Mouse (Mus musculus) spleen, postnatal 10 days (tissue): ENCODE measurements around the gene Phf12.
"Not testable (repeated sequence)": the region's sequence is repeated elsewhere in the genome, so short reads cannot be mapped to it uniquely, and the experiment has no call there.

Experiments
- DNase-seq, 2 experiments: peaks; one replicate each; pipeline ENCODE4 v3.0.0; 2021 to 2022; ENCODE audit warnings: low spot score in 2 of 2

Phf12 gene

DNA sequence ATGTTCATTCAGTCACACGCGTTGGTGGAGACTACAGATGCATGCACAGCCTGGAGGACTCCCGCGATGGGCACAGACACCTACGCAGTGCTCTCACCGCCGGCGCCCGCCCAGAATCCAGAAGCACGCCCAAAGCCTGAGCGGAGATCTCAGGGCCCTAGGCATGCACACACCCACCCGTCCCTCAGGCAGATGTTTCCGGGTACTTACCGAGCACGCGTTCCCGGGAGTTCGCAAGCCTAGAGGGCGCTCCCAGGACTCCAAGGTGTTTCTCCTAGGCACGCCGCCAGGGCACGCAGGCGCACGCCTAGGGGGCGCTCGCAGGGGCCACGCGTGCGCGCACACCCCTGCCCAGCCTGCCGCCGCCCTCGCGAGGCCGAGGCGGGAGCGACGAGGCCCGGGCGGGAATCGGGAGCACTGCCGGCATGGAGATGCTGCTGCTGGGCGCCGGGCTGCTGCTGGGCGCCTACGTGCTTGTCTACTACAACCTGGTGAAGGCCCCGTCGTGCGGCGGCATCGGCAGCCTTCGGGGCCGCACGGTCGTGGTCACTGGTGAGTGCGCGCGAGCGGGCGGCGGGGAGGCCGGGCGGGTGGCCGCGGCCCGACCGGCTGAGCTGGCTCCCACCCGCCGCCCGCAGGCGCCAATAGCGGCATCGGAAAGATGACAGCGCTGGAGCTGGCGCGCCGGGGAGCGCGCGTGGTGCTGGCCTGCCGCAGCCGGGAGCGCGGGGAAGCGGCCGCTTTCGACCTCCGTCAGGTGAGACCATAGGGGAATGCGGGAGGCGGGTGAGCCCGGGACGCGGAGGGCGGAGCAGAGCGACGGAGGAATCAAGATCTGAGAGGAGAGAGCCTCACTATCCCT is 49.6 kb downstream of the Phf12 start, which contains the start of gene Dhrs13:
Gene Dhrs13 (plus strand): TSS at position 334 of the 862 bp plus-strand sequence.
- peak; percentile 91 to 93 for DNase-seq

DNA sequence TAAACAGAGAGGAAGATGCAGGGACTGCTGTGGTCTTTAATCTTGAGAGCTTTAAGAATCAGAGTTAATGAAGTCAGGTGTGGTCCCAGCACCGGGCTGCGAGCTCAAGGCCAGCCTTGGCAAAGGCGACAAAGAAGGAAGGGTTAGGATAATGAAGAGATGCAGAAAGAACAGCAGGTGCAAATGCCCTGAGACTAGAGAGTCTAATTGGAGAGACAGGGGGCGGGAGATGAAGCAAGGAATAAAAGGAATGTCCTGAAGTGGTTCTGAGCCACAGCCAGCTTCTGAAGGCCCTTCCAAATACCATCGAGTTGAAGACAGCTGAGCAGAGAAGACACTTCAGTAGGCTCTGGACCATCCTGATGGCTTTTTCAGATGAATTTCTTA is 50.2 kb downstream of the Phf12 start:
- no peak for DNase-seq

DNA sequence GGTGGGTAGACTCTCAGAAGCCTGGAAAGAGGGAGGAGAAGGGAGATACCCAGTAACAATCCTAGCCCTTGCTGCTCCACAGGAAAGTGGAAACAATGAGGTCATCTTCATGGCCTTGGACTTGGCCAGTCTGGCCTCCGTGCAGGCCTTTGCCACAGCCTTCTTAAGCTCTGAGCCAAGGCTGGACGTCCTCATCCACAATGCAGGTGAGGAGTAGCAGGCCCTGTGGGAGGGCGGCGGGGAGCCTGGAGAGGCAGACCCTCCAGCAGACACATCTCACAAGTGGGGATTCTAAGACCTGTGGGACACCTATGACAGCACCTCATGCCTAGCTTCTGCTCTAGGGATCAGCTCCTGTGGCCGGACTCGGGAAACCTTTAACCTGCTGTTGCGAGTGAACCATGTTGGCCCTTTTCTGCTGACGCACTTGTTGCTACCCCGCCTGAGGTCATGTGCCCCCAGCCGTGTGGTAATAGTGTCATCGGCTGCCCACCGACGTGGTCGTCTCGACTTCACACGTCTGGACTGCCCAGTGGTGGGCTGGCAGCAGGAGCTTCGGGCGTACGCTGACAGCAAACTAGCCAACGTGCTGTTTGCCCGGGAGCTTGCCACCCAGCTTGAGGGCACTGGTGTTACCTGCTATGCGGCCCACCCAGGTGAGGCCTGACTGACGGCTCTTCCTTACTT is 51.5 kb downstream of the Phf12 start:
- DNase-seq: no peak

DNA sequence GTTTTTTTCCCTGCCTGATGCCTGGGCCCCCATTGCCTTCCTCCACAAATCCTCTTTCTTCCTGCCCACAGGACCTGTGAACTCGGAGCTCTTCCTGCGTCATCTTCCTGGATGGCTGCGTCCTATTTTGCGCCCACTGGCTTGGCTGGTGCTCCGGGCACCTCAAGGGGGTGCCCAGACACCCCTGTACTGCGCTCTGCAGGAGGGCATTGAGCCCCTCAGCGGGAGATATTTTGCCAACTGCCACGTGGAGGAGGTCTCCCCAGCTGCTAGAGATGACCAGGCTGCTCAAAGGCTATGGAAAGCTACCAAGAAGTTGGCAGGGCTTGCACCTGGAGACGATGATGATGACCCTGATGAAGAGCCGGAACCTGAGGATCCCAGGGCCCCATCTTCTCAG is 54.2 kb downstream of the Phf12 start:
- DNase-seq: no peak

DNA sequence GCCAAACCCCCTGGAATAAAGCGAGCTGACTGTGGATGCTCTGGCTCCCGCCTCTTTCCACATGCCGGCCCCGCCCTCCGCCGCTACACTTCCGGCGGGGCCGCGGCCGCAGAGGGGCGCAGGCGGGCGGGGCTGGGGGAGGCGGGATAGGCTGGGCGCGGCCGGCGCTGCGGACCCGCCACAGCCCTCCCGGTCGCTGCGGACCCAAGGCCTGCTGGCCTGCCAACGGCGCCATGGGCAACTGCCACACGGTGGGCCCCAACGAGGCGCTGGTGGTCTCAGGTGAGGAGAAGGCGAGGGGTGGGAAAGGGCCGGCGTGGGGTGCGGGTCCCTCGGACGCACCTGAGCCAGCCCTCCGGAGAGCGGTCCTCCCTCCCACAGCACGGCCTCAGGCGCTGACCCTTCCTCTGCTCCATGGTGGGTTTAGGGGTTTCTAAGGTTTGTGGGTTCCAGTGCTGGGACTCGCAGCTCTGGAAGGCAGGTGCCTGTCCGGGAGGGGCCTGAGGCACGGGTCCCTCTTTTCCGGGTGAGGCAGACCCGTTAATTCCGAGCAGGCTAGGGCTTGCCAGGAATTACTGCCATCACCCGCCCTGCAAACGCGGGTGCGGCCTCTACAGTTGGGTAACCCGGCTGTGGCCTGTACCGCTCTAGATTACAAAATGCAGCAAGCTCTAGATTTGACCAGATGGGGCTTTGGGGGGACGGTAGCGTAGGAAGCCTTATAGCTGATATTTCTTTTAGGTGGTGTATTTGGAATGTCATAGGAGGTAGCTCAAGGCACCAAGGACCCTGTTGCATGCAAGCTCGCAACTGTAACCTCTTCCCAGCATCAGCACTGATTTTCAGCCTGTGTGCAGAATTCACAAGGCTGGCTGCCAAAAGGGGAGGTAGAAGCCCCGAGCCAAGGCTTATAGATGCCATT is 55.5 kb downstream of the Phf12 start, which contains the start of gene Flot2:
Gene Flot2 (plus strand): TSS at position 101 of the 922 bp plus-strand sequence.
- peak; percentile 49 to 77 for DNase-seq

DNA sequence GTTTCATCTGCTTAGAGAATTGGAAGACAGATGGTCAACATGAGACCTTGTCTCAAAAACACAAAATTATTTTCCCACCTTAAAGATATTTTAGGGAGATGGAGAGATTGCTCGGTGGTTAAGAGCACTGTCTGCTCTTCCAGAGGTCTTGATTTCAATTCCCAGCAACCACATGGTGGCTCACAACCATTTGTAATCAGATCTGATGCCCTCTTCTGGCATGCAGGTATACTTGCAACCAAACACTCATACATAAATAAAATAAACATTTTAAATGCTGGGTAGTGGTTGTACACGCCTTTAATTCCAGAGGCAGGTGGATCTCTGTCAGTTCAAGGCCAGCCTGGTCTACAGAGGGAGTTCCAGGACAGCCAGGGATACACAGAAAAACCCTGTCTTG is 58.3 kb downstream of the Phf12 start:
- DNase-seq: no peak

DNA sequence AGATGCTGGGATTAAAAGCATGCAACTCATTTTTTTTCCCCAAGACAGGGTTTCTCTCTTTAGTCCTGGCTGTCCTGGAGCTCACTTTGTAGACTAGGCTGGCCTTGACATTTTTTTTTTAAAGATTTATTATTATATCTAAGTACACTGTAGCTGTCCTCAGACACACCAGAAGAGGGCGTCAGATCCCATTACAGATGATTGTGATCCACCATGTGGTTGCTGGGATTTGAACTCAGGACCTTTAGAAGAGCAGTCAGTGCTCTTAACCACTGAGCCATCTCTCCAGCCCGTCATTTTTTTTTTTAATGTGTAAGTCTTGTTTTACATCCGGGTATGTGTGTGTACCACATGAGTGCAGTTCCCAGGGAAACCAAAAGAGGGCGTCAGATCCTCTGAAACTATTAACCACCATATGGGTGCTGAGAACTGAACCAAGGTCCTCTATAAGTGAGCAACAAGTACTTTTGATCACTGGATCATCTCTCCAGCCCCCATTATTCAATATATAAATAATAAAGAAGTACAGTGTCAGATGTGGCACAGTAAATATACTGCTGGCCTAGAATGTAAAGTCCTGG is 59.8 kb downstream of the Phf12 start:
- not testable (repeated sequence) for DNase-seq

DNA sequence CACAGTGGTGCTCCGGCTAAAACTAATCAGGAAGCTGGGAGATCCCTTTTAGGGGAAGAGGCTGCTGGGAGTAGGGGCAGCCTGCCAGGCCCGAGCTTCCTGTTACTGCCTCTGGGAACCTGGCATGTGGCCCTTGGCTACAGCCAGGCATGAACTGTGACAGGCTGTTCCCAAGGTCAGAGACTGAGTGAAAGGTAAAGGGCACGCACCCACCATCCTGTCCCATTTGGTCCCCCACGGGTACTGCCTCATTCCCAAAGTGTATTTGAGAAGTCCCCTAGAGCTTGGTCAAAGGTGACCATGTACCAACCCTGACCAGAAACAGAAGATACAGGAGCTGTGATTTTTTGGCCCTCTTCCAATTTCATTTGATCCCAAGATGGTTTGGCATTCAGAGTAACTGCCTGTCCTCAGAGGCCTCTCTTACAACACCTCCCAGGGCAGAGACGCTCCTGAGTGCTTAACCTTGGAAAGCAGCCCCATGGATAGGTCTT is 62.3 kb downstream of the Phf12 start:
- DNase-seq: peak in 1 of 2 experiments; percentile 39

DNA sequence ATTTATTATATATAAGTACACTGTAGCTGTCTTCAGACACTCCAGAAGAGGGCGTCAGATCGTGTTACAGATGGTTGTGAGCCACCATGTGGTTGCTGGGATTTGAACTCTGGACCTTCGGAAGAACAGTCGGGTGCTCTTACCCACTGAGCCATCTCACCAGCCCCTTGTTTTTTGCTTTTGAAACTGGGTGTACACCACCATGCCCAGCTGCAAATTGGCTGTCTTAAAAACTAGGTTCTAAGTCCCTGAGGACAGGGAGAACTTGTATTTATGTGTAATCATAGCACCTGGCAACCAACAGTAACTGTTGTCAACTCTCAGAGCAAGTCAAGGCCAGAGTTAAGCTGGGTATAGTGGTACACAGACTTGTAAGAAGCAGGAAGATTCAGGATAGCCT is 66.1 kb downstream of the Phf12 start:
- DNase-seq: not testable (repeated sequence)

DNA sequence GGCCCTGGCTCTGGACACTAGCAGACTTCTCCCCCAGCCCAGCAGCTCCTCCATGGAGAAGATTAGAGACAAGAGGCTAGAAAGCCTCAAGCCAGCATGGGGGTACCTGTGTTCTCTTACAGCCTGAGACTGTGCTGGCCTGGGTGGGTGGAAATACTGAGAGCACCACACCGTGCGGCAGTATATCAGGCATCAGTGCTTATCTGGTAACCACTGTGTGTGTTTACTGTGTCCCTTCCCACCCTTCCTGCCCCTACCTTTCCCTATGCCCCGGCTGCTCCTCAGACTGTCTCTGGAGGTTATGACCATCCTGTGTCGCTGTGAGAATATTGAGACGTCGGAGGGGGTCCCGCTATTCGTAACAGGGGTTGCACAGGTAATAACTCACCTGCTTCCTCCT is 70.5 kb downstream of the Phf12 start:
- no peak for DNase-seq

DNA sequence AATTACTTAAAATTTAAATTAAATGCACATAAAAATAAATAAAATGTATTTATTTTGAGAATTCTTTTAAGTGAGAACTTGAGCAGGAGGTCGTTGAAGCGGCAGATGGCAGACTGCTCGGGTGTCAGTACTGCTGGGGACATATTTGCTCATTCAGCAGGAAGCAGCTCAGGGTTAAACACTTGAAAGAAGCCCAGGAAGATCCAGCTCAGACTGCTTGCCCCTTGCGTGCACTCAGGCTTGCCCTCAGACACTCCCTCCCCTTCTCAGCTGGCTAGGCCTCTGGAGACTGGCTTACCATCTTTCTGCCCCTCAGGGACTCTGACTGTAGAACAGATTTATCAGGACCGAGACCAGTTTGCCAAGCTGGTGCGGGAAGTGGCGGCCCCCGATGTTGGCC is 74.4 kb downstream of the Phf12 start:
- DNase-seq: peak in 1 of 2 experiments; percentile 26

DNA sequence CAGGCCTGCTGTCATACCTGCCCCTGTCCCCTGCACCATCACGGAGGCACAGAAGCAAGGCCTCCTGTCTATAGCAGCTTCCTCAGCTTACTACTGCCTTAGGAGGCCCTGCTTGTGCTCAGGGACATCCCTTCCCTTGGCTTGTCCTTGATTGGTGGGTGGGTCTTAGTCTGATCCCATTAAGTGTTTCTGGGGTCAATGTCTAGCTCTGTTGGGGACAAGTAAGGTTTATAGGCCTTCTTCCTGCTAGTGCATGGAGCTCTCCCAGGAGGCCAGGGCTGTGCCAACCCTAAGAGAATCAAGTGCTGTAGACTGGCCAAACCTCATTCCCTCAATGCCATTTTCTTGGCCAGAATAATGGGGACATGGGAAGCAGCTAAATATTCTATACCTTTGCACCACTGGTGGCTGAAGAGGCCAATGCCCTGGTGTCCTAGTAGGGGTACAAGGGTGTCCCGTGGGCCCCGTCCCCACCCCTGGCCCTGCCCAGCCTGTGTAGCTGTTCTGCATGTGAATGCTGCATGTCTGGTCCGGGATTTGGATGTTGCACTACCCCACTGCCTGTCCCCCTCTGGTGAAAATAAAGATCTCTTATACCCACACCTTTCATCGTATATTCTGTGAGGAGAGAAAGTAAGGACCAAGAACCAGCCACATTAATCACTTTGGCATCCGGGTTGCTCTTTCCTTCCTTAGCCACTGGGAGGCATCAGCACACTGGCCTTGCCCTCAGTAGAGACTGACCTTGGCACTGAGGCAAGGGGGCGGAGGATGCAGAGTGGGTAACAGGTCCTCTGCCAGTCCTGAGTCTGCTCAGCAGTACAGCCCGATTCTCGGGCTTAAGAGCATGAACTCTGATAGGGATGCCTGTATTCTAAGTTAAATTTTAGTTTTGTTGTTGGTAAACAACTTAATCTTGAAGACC is 77.5 kb downstream of the Phf12 start:
- peak; percentile 68 to 87 for DNase-seq

DNA sequence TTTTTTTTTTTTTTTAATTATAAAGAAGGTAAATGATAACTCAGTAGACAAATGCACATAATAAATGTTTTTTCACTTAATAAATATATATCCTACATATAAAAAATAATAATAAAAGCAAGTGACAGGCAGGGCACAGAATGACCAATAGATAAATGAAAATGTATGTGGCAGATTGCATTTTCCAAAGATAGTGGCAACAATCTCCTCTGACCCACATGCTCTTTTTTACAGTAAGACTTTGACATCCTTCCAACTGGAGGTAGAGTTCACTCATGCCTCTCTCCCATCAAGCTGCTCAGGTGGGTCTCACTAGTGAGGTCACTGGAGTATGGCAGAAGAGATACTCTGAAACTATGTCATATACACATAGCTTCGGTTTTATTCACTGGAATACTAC is 80.0 kb downstream of the Phf12 start:
- DNase-seq: no peak

DNA sequence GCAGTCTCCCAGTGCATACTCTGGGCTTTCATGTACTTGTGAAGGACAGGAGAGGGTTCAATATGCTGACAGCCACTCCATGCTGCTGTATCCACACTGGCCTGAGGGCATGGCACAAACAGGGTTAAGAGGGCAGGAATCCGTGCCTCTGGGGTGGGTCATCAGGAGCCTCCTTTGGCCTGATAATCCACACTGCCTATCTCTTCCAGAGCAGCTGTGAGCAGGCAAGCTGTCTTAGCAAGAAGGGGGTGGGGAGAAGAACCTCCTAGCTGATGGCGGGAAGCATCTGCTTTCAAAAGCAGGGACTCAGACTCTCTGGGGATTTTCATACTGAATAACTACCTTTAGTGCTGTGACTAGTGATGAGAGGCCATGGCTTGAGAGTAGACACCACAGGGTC is 83.4 kb downstream of the Phf12 start:
- DNase-seq: peak; percentile 69 to 78

DNA sequence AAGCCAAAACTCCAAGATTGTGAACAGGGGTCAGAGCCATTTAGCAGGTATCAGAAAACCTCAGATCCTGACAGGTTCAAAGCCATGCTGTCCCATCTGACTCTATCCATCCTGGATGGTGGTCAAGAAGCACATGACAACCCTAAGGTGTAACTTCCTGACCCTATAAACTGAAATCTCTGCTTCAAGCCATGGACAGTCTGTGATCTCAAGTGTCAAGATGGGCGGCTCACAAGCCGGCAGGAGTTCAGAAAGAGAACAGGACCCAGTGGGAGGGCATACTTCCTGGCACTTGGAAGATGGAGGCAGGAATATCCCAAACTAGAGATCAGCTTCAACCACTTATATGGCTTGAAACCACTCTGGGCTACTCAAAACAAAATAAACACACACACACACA is 84.1 kb downstream of the Phf12 start:
- DNase-seq: no peak

DNA sequence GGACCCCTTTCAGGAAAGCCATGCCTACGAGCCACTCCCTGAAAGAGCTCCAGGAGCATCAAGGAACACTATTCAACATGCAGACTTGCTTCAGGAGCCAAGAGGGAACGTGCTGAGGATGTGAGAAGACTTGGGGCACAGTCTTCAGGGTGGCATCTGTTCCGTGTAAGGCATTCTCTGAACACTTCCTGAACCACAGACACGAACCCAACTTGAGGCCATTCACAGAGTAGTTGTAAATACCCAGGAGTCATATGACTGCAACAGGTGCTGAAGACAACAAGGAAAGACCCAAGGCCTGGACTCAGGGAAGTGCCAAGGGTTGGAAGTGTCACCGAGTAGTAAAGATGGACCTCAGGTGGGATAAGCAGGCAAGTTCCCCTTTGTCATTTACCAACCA is 85.0 kb downstream of the Phf12 start:
- DNase-seq: no peak

DNA sequence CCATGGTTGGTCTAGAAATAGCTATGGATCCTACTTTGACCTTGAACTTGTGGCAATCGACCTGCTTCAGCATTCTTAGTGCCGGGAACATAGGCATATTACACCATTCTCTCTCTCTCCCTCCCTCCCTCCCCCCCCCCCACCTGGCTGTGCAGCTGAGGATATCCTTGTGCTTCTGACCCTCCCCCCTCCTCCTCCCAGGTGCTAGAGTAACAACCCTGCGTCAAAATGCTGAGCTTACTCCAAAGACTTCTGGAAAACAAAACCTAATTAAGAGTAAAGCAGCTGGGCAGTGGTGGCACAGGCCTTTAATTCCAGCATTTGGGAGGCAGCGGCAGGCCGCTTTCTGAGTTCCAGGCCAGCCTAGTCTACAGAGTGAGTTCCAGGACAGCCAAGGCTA is 86.6 kb downstream of the Phf12 start:
- DNase-seq: no peak

DNA sequence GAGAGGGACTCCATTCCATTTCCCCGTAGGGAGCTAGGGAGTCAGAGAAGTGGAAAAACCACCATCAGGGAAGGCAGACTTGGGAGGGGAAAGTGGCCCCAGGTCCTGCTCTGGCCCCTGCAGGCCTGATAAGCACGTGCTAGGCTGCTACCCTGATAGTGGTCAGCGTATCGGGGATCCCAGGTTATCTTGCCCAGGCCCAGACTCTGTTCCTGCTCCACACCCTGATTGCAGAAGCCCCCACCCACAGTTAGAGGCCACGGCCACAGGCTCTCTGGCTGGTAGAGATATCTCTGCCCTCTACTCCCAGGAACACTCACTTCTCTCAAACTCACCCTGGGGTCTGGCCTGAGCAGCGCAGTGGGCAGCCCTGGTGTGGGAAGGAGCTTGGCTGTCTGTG is 87.1 kb downstream of the Phf12 start:
- DNase-seq: peak; percentile 78 to 83

DNA sequence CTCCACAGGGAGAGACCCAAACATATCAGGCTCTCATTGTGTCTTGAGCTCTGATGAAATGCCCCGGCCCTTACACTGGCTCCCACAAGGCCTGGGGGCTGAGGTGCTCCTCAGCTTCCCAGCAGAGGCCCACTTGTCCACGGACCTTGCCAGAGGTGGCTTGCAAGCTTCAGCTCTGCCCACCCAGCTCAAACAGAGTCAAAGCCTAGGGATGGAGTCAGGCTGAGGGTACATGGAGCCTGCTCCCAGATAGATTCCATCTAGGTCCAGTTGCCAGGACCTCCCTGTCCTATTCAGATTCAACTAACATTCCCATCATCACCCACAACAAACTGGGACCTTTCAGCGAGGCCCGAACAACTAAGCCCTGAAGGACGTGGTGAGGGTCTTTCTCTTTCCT is 89.4 kb downstream of the Phf12 start:
- DNase-seq: peak; percentile 40 to 63

DNA sequence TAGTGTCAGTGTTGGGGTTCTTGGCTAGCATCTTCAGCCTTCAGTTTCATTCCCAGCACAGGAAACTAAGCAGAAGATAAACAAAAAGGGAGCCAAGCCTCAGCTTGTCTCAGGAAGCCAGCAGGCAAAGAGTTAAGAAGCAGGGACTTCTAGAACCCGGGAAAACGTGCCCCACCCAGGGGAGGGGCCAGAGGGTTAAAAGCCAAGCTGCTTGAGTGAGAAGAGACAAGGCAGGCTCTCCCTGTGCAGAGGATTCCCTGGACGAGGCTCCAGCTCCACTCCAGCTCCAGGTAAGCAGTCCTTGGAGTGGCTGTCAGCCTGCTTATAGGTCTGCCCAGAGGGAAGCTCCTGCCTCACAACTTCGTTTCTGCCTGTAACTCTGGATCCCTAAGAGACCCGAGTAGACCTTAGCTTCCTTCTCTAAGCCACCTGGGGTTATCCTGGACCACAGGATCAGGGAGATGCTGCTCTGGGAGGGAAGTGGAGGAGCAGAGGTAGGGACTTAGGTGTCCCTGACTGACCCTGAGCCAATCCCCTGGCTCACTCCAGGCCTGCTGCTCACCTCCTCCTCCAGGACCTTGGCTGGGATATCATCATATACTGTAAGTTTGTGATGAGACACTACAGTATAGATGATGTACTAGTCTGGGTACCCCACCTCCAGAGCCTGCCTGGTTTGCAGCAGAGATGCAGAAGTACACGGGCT is 90.0 kb downstream of the Phf12 start:
- peak; percentile 85 to 88 for DNase-seq
